Mouse (Mus musculus) neural tube, embryonic 13.5 days (tissue): Measurements from ENCODE around the gene Zcchc8. TPM values are rescaled to one million over a fixed set of nuclear protein-coding genes. Genes with fewer than 3 reads are reported as not detected.
"Not testable (repeated sequence)": the region's sequence is repeated elsewhere in the genome, so short reads cannot be mapped to it uniquely, and the experiment has no call there.

Experiments
- ATAC-seq: fragments of 200-750 bp; cut with Nextera tagmentation; 2 replicates; pipeline ENCODE4 v1.8.0; 2017; ENCODE audit warnings: low read depth, mild to moderate bottlenecking, moderate TSS enrichment, moderate library complexity
- H3K27ac ChIP-seq: fragments of 300-500 bp; sonication (generic); replicated peaks from 2 replicates; pipeline ENCODE4 v1.5.1; 2015; ENCODE audit warnings: moderate library complexity, mild to moderate bottlenecking, inconsistent platforms
- H3K27me3 ChIP-seq: fragments of 300-500 bp; sonication (generic); 2 replicates; pipeline ENCODE4 v1.6.1; 2015; ENCODE audit warnings: mild to moderate bottlenecking, inconsistent platforms
- H3K36me3 ChIP-seq: fragments of 300-500 bp; sonication (generic); 2 replicates; pipeline ENCODE4 v1.6.1; 2015; ENCODE audit warnings: mild to moderate bottlenecking, inconsistent platforms
- H3K4me1 ChIP-seq: fragments of 300-500 bp; sonication (generic); replicated peaks from 2 replicates; pipeline ENCODE4 v1.6.1; 2015; ENCODE audit warnings: inconsistent platforms
- H3K4me2 ChIP-seq: fragments of 300-500 bp; sonication (generic); 2 replicates; pipeline ENCODE4 v1.6.1; 2015; ENCODE audit warnings: inconsistent platforms, mild to moderate bottlenecking, moderate library complexity
- H3K4me3 ChIP-seq: fragments of 300-500 bp; sonication (generic); 2 replicates; pipeline ENCODE4 v1.5.1; 2015; ENCODE audit warnings: mild to moderate bottlenecking, inconsistent platforms
- H3K9ac ChIP-seq: fragments of 300-500 bp; sonication (generic); 2 replicates; pipeline ENCODE4 v1.6.1; 2015; ENCODE audit warnings: moderate library complexity, mild to moderate bottlenecking, inconsistent platforms
- H3K9me3 ChIP-seq: fragments of 300-500 bp; sonication (generic); 2 replicates; pipeline ENCODE4 v1.6.1; 2016; ENCODE audit warnings: inconsistent platforms
- WGBS: fragments of 180-500 bp; shearing (Covaris S2); methylation state at CpG from one replicate; pipeline ENCODE4 v1.1.7; 2015; 5-methylcytosine and 5-hydroxymethylcytosine counted together
- polyA plus RNA-seq: library from polyadenylated mRNA; unstranded; fragments of >200 nt; fragmentation: Nextera tagmentation; extraction: Ambion mirVana; gene quantifications from 2 replicates; pipeline ENCODE4 v1.2.1, GENCODE M21; 2015

The Zcchc8 gene
- polyA plus RNA-seq = 71.8 and 72.0 TPM in 2 replicates

- peak within 1 kb of the TSS; percentile 88 for H3K9ac ChIP-seq
- under 1% methylated on average over 83 of the region's 83 CpGs for WGBS
- no peaks in the 10 kb centered on the region for H3K9me3 ChIP-seq
- ATAC-seq = peak; percentile 100
- peaks cover 34% of the 10 kb centered on the region for H3K4me1 ChIP-seq
- H3K4me3 ChIP-seq = peak within 1 kb of the TSS; percentile 90
- H3K36me3 ChIP-seq = peaks cover 19% of the 10 kb centered on the region
- H3K4me2 ChIP-seq = peak within 1 kb of the TSS; percentile 90
- no peaks in the 10 kb centered on the region for H3K27me3 ChIP-seq
- peak within 1 kb of the TSS; percentile 90 for H3K27ac ChIP-seq
Measured at GRCm38 (mm10) chr5:123720328-123721311, at the start of gene Zcchc8. Gene Zcchc8 (minus strand): TSS chr5:123721100.

GRCm38 (mm10) chr5:123766455-123766854, 45.6 kb upstream of the Zcchc8 start:
- not testable (repeated sequence) for H3K27me3 ChIP-seq, H3K36me3 ChIP-seq, H3K27ac ChIP-seq, ATAC-seq, H3K9me3 ChIP-seq, H3K9ac ChIP-seq, H3K4me2 ChIP-seq, H3K4me3 ChIP-seq, H3K4me1 ChIP-seq
- 94% methylated on average over 11 of the region's 11 CpGs for WGBS

GRCm38 (mm10) chr5:123765506-123765905, 44.6 kb upstream of the Zcchc8 start:
- 93% methylated on average over 11 of the region's 11 CpGs for WGBS
- Histone ChIP-seq H3K27ac (no peak overlapping the region), H3K4me2 (no peak overlapping the region), H3K27me3 (no peaks in the 10 kb centered on the region), H3K4me3 (no peak overlapping the region), H3K36me3 (no peaks in the 10 kb centered on the region), H3K9ac (no peak overlapping the region), H3K4me1 (no peaks in the 10 kb centered on the region), H3K9me3 (no peaks in the 10 kb centered on the region)
- ATAC-seq = no peak

GRCm38 (mm10) chr5:123749065-123750064, 28.5 kb upstream of the Zcchc8 start, which contains the start of the genes Rsrc2 and Kntc1:
Gene Rsrc2 (minus strand): TSS chr5:123749414.
Gene Kntc1 (plus strand): TSS chr5:123749716.
- Histone ChIP-seq H3K4me2 (peak within 1 kb of the TSS; percentile 86), H3K36me3 (peaks cover 5% of the 10 kb centered on the region), H3K9me3 (no peaks in the 10 kb centered on the region), H3K4me3 (peak within 1 kb of the TSS; percentile 86), H3K27ac (peak within 1 kb of the TSS; percentile 98), H3K4me1 (peaks cover 37% of the 10 kb centered on the region), H3K27me3 (no peaks in the 10 kb centered on the region), H3K9ac (peak within 1 kb of the TSS; percentile 89)
- peak; percentile 97 for ATAC-seq
- WGBS = under 1% methylated on average over 63 of the region's 63 CpGs

GRCm38 (mm10) chr5:123748339-123749064, 27.6 kb upstream of the Zcchc8 start:
- peak overlapping the region; percentile 86 for H3K4me2 ChIP-seq
- ATAC-seq = peak; percentile 25
- peak overlapping the region; percentile 98 for H3K27ac ChIP-seq
- no peaks in the 10 kb centered on the region for H3K27me3 ChIP-seq
- no peaks in the 10 kb centered on the region for H3K9me3 ChIP-seq
- WGBS = under 1% methylated on average over 18 of the region's 18 CpGs
- H3K9ac ChIP-seq = peak overlapping the region; percentile 89
- H3K36me3 ChIP-seq = peaks cover 14% of the 10 kb centered on the region
- peaks cover 37% of the 10 kb centered on the region for H3K4me1 ChIP-seq
- peak overlapping the region; percentile 86 for H3K4me3 ChIP-seq

GRCm38 (mm10) chr5:123747604-123748003, 26.7 kb upstream of the Zcchc8 start:
- H3K4me1 ChIP-seq = peaks cover 37% of the 10 kb centered on the region

GRCm38 (mm10) chr5:123746253-123746652, 25.4 kb upstream of the Zcchc8 start:
- Histone ChIP-seq H3K9ac (peak overlapping the region; percentile 89), H3K4me1 (peaks cover 37% of the 10 kb centered on the region), H3K9me3 (no peaks in the 10 kb centered on the region), H3K4me2 (peak overlapping the region; percentile 86), H3K27me3 (no peaks in the 10 kb centered on the region), H3K4me3 (peak overlapping the region; percentile 86), H3K36me3 (peaks cover 28% of the 10 kb centered on the region), H3K27ac (no peak overlapping the region)
- no peak for ATAC-seq

More at GRCm38 (mm10) chr5:123747604-123748003, 26.7 kb upstream of the Zcchc8 start:
- 29% methylated on average over 7 of the region's 7 CpGs for whole genome bisulfite sequencing
- no peak for ATAC-seq
- peak overlapping the region; percentile 86 for H3K4me2 ChIP-seq
- H3K27me3 ChIP-seq = no peaks in the 10 kb centered on the region
- no peaks in the 10 kb centered on the region for H3K9me3 ChIP-seq
- peak overlapping the region; percentile 89 for H3K9ac ChIP-seq
- peak overlapping the region; percentile 86 for H3K4me3 ChIP-seq
- H3K27ac ChIP-seq = no peak overlapping the region
- H3K36me3 ChIP-seq = peaks cover 21% of the 10 kb centered on the region

- H3K4me1 ChIP-seq = peaks cover 27% of the 10 kb centered on the region
- H3K27me3 ChIP-seq = no peaks in the 10 kb centered on the region
- H3K27ac ChIP-seq = no peak overlapping the region
- H3K4me3 ChIP-seq = no peak overlapping the region
- H3K36me3 ChIP-seq = peaks cover 42% of the 10 kb centered on the region
- 93% methylated on average over 2 of the region's 2 CpGs for WGBS
- no peaks in the 10 kb centered on the region for H3K9me3 ChIP-seq
- no peak overlapping the region for H3K9ac ChIP-seq
- H3K4me2 ChIP-seq = no peak overlapping the region
- ATAC-seq = no peak
Measured at GRCm38 (mm10) chr5:123744358-123744757, 23.5 kb upstream of the Zcchc8 start.

GRCm38 (mm10) chr5:123730981-123731380, 10.1 kb upstream of the Zcchc8 start:
- Histone ChIP-seq H3K27ac (no peak overlapping the region), H3K27me3 (no peaks in the 10 kb centered on the region), H3K9me3 (no peaks in the 10 kb centered on the region), H3K9ac (no peak overlapping the region), H3K4me3 (no peak overlapping the region), H3K4me1 (no peaks in the 10 kb centered on the region), H3K36me3 (peaks cover 83% of the 10 kb centered on the region), H3K4me2 (no peak overlapping the region)
- ATAC-seq = no peak
- 96% methylated on average over 2 of the region's 2 CpGs for WGBS

GRCm38 (mm10) chr5:123723816-123724215, 2.9 kb upstream of the Zcchc8 start:
- not testable (repeated sequence) for ATAC-seq, H3K9ac ChIP-seq, H3K4me2 ChIP-seq, H3K4me3 ChIP-seq, H3K27me3 ChIP-seq, H3K27ac ChIP-seq, H3K9me3 ChIP-seq
- Histone ChIP-seq H3K36me3 (peaks cover 19% of the 10 kb centered on the region), H3K4me1 (peaks cover 15% of the 10 kb centered on the region)
- WGBS = 90% methylated on average over 7 of the region's 7 CpGs

GRCm38 (mm10) chr5:123714622-123715021, 6.3 kb downstream of the Zcchc8 start:
- Histone ChIP-seq H3K36me3 (peaks cover 77% of the 10 kb centered on the region), H3K4me1 (peaks cover 27% of the 10 kb centered on the region), H3K9me3 (no peaks in the 10 kb centered on the region), H3K9ac (no peak overlapping the region), H3K27me3 (no peaks in the 10 kb centered on the region), H3K4me2 (no peak overlapping the region), H3K27ac (no peak overlapping the region), H3K4me3 (no peak overlapping the region)
- ATAC-seq = no peak
- WGBS = 93% methylated on average over 4 of the region's 4 CpGs
